Mouse (Mus musculus): ENCODE measurements around the gene Ehd2. TPM values are rescaled to one million over a fixed set of nuclear protein-coding genes. Genes with fewer than 3 reads are reported as not detected.

Gene Ehd2
- total RNA-seq, 2 experiments from 2014 or later, result 7.0 to 9.3 TPM

DNA sequence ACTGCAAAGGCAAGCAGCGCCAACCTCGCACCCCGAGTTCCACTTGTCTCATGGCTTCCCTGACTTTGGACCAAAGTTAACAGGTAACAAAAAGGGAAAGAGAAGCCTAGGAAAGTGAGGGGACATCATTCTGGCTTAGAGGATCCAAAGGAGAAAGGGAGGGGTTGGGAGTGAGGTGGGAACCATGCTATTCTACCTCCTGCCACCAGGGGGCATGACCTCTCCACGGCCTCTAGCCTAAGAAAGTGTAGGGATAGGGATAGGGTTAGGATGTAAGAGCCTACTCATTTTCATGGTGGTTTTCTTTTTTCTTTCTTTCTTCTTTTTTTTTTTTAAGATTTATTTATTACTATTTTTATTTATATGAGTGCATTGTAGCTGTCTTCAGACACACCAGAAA is 8.5 kb upstream of the Ehd2 start:
- DNase-seq (ENCODE audit: low spot score in 2 of 2), result no peak

DNA sequence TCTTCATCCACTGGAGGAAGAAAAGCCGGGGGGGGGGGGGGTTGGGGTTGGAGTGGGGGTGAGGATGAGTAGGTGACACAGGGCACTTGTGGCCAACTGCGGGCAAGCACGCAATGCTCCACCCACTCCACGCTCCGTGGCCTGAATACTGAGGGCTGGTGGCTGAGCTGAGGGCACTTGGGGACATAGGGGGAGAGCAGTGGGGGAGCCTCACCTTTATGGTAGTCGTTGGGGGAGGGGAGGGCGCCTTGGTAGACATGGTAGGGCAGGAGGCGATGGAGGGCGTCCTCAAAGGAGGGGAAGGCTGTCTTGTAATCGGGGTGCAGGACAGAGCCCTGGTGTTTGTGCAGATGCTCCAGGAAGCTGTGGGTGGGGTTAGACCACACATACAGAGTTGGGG is 8.1 kb upstream of the Ehd2 start:
- DNase-seq (ENCODE audit: low spot score in 2 of 2), result no peak

DNA sequence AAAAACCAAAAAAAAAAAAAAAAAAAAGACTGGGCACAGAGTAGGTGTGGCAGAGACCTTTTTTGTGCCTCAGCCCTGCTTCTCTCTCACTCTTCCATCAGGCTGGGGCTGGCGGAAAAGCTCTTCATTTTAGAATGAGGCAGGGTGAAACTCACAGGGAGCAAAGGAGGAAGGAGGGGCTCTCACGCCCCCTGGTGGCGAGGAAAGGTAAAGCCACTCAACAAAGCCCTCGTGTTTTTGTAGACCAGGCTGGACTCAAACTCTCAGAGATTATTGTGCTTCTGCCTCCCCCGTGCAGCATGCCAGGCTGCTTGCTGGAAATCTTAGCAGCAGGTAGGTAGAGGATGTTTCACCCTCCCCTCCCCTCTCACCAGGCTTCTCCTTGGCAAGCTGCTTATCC is 7.3 kb upstream of the Ehd2 start:
- DNase-seq (ENCODE audit: low spot score in 2 of 2), result peak; percentile 50 to 63

DNA sequence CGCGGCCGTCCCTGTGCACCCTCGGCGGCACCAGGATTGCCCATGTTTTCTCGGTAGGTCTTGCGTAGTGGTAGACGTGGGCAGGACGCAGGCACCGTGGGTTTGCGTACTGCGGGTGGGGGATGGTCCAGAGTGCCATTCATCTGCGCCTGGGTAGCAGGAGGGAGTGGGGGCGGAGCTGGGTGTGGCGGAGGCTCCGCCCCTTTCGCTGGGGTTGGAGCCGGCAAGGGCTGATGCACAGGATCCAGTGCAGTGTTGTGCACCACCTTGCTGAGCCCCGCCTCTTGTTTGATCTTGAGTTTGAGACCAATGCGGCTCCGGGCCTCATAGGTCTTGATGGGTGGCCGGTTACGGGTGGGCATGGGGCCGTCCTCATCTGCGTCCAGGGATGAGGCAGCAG is 4.9 kb upstream of the Ehd2 start:
- DNase-seq (ENCODE audit: low spot score in 2 of 2), result no peak

DNA sequence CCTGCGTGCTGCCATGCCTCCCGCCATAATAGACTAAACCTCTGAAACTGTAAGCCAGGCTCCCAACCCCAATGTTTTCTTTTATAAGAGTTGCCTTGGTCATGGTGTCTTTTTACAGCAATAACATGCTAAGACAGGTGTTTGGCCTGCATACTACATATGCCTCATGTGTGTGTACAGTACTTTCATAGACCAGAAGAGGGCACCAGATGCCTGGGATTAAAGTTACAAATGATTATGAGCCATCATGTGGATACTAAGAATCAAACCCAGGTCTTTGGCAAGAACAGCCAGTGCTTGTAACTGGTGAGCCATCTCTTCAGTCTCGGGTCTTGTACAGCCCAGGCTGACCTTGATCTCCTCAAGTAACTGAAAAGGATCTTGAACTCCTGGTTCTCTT is 2.3 kb upstream of the Ehd2 start:
- DNase-seq (ENCODE audit: low spot score in 2 of 2), result no peak

DNA sequence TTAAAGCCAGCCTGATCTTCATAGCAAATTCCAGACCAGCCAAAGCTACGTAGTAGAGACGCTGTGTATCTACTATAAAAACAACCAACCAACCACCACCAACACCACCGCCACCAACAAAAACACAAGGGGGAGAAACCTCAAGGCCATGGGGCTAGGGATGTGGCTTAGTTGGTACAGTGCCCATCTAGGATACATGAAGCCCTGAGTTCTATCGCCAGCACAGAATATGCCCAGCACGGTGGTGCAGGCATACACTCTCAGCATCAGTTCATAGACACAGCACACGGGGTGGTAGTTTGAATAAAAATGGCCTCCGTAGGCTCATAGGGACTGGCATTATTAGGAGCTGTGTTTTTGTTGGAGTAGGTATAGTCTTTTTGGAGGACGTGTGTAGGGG is 955 bp upstream of the Ehd2 start:
- DNase-seq (ENCODE audit: low spot score in 2 of 2), result no peak

DNA sequence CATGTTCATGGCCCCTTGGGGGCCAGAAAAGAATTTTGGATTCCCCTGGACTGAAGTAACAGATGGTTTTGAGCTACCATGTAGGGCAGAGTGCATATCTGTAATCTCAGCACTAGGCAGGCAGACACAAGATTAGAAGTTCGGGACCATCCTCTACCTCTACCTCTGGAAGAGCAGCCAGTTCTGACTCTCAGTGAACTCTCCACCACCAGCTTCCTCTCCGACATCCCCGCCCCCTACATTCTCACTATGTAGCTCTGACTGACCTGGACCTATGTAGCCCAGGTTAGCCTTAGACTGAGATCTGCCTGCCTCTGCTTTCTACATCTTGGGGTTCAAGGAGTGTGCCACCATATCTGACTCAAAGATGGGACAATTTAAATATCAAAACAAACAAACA is 878 bp downstream of the Ehd2 start:
- DNase-seq (ENCODE audit: low spot score in 2 of 2), result no peak

DNA sequence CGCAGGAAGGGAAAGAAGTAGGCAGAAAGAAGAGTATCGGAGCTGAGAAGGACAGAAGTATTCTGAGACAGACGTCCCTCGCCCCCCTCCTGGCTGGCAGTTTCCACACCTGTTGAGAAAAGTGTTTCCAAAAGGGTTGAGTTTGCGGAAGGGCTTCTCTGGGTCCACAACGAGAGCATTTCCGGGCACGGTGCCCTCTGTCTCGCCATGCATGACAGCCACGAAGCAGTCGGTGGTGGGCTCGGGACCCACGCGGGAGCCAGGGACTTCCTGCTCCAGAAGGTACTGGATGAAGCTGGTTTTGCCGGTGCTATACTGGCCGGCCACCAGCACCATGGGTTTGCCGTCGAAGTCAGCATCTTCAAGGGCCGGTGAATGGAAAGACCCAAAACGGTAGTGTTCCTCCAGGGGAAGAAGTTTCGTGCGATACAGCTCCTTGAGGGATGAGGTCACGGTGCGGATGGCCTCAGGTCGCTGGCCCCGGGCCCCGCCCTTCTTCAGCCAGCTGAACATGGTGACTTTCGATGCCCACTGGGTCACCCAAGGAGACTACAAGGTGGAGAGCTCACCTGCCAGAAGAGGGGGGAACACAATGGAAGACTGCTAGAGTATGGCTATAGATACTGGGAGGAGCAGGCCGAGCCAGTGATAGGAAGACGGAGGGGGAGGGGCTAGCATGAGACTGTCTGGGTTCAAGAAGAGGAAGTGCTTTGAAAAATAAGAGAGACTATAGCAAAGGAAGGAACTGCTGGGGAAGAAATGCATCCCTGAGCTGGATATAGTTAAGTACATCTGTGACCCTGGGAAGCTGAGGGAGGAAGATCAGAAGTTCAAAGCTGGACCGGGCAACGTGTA is 3.3 kb downstream of the Ehd2 start:
- DNase-seq (ENCODE audit: low spot score in 2 of 2), result no peak

DNA sequence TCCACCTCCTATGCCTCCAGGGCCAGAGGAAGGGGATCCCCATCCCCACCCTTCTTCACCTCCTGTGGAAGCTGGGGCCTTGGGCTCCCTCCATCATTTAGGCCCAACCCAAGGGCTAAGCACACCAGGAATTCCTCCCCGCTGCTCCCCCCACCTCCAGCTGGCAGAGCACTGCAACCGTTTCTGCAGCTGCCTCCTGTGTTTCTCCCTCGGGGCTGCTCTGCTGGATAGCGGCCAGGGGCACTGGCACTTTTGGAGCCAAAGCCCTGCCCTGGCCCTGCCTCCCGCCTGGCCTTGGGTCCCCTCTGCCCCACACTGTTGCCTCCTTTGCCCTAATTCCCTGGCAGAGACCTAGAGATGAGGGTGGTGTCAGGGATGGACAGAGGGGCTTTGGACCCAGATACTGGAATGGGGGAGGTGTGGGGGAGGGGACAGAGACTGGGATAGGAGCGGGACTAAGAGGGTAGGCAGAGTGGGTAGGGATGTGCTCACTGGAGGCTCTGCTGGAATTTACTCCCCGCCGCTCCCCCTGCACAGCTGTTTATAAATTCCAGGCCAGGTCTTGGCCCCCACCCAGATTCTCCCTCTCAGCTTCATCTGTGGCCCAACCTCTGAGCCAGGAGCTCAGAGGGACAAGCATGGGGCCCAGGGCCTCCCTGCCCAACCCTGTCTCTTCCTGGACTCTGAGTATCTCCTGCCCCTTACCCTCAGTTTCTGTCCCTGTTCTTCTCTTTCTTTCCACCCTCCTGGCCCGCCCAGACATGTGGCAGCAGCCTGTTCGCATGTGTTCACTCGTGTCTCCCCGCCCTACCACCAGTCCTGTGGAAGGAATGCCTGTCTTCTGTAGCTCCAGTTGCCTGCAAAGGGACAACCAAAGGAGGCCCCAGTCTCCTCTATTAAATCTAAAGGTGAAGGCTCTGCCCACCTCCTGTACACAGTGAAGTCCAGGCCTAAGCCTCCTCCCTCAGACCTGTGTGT is 4.8 kb downstream of the Ehd2 start:
- peak; percentile 56 to 65 for DNase-seq (ENCODE audit: low spot score in 2 of 2)

DNA sequence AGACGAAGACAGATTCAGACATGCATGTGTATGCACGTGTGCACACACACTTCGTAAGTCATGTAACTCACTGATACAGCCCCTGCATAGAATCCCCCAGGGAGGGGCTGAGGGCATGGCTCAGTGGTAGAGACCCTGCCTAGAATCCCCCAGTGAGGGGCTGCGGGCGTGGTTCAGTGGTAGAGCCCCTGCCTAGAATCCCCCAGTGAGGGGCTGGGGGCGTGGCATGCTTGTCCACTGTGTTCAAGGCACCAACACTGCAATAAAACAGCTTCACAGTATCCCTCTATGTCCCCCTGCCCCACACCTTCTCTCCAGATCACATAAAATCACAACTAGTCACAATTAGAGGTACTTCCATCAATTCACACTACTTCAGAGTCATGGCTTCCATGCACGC is 5.6 kb downstream of the Ehd2 start:
- no peak for DNase-seq (ENCODE audit: low spot score in 2 of 2)

DNA sequence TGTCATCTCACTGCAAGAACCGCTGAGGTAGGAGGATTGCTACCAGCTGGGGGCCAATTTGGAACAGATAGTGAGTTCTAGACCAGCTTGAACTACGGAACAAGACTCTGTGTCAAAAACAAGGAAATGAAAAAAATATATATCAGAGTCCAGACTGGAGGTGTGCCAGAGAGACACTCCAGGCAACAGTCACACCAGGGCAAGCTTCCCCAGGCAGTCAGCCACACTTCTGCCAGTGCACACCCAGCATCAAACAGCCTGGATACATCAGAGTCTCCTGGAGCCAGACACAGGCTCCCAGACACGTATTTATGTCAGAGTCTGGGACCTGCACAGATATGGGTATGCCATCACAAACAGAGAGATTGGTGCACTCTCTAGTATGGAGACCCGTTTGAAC is 6.1 kb downstream of the Ehd2 start:
- DNase-seq (ENCODE audit: low spot score in 2 of 2), result no peak

DNA sequence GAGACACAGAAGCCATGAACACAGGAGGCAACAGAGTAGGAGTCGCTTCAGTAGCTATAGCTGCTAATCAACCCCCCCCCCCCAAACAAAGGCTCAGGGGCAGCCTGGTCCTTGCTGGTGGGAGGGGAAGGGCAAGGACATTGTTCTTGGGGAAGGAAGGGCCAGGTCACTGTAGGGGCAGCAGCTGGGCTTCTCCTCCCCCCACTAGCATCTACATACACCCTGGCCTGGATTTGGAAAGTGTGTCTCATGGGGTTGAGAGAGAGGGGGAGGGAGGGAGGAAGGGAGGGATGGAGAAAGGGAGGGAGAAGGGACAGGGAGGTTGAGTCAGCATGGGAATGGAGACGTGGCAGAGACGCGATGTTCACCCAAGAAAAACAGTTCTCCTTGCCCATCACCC is 6.7 kb downstream of the Ehd2 start:
- DNase-seq (ENCODE audit: low spot score in 2 of 2), result no peak

DNA sequence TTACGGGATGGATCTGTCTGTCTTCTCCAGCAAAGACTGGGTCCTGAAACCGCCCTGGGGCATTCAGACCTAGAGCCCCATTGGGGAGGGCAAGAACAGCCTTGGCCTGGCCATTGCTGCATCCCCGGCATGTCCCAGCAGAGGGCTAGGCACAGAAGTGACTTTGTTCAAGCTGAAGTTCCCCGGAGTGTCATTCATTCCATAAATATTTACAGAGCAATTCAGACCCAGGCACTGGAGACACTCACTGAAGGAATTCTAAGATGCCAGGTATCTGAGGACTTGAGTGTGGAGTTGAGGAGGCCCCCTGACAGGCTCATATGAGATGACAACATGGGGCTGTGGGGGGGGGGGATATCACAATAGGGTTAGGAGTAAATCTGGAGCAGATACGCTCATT is 11.2 kb downstream of the Ehd2 start:
- no peak for DNase-seq (ENCODE audit: low spot score in 2 of 2)

DNA sequence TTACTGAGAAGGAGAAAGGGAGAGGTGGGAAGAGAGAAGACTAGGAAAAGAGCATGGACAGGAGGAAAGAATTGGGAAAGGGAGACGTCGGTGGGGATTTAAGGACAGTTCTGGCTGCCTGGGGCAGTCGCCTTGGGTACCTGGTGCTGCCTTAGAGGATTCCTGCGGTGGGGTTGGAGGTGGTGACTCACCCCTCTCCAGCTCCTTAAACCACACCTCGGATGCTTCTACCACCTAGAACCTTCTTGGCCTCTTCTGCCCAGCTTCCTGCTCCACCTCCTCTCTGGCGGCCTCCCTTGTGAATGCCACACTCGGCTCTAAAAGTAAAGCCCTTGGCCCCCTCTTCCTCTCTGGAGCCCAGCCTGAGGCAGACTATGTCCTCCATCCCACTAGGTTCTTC is 11.9 kb downstream of the Ehd2 start:
- no peak for DNase-seq (ENCODE audit: low spot score in 2 of 2)

DNA sequence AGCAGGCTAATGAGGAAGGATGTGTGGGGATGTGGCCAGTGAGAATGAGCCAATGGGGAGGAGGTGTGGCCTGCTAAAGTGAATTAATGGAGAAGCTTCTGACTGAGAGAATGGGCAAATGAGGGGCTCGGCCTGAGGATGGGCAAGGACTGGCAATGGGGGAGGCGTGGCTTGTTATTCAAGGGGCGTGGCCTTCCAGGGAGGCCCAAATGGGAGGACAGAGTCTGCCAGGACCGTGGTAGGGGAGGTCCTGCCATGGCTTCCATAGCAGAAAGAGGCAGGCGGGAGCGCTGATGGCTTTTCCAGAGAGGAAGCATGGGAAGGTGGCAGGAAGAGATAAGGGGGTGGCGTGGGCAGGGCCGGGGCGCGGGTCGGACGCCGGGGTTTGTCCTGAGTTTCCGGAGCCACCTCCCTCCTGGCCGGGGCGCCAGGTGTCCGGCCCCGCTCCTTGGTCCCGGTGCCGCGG is 12.4 kb downstream of the Ehd2 start:
- DNase-seq (ENCODE audit: low spot score in 2 of 2), result no peak

DNA sequence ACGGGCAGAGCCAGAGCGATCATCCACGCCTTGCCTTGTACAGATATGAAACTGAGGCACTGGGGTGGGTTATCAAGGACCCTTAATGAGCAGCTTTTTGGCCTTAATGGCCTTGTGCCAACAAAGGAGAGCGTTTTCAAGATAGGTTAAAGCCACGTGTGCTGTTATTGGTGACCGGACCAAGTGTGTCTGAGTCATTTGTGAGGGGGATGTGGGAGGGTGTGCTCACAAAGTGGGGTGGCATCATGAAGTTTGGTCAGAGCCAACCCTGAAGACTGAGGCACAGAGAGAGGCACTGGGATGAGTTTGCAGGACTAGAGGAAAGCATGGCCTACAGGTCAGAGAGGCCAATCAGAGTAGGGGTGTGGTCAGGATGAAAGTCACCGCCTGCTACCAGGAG is 12.9 kb downstream of the Ehd2 start:
- DNase-seq (ENCODE audit: low spot score in 2 of 2), result no peak

DNA sequence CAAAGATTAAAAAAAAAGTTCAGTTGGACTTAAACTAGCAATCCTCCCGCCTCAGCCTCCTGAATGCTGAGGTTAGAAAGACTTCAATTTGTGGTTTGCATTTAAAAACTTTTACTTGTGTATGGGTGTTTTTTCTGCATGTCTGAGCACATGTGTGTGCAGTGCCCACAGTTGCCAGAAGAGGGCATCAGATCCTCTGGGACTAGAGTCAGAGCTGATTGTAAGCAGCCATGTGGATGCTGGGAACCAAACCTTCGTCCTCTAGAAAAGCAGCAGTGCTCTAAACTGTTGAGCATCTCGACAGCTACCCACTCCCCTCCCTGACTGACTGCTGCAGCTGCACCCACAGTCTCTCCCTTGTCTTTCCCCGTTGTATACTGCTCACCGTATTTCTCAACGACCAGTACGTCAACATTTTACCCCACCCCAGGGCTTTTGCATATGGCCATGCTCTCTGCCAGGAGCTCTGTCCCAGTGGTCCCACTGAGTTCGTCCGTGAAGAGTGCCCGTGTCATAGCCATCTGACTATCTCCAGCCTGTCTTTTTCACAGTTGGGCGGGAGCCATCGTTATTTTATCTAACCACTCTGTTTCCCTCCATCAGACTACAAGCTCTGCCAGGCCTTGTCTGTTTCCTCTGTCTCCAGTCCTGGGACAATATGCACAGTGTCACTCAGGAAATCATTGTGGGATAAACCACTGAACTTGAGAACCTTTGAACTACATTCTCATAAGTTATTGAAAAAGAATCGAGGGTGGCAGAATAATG is 13.9 kb downstream of the Ehd2 start:
- DNase-seq (ENCODE audit: low spot score in 2 of 2), result no peak

DNA sequence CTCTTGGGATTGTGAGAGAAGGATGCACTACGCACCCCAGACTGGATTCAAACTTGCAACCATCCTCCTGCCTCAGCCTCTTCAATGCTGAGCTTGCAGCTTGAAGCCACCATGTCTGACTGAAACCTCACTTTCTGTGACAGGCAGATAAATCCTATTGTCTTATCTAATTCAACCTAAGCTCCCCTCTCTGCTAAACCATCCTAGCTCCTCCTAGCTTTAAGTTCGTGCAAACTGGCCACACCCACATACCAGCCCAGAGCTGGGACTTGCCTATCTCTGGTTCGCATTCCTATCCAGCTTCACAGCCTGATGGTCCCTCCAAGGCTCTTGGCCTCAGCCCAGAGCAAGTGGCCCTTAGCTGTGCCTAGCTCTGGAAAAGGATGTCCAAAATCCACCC is 15.0 kb downstream of the Ehd2 start:
- DNase-seq (ENCODE audit: low spot score in 2 of 2), result no peak

DNA sequence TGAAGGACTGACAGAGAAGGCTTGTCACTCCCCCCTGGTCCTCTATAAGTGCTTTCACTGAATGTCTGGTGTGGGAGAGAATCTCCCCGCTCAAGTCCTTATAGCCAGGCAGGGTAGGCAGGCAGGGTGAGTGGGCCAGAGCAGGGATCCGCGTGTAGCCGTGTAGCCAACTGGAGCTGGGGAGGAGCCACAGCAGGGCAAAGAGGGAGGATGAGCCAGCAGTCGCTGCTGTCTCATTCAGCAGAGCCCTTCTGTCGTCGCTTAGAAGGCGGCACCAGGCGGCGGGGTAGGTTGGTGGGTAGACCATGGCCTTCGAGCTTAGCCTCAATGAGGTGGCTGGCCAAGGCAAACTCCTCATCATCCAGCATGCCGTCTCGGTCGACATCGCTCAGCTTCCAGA is 17.4 kb downstream of the Ehd2 start:
- DNase-seq (ENCODE audit: low spot score in 2 of 2), result no peak

DNA sequence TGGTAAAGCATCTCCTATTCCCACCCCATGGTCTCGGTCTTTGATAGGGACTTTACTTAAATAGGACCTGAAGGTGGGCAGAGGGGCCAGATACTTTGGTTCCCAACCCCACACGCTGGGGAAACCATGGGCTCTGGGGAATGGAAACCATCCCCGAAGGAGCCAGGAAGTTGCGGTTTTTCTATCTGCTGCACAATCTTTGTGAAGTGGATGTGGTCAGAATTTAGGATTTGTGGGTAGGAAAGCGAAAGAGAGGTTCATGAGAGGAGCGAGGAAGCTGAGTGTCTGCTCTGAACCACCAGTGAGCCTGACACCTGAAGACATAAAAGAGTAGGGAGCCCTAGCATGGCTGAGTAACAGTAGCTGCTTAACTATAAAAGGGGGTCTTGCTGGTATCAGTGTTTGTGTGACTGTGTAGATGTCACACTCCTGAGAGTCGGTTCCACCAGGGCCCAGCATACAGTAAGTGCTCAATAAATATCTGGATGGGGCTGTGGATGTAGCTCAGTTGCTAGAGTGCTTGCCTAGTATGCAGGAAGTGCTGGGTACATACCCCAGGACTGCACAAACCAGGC is 18.1 kb downstream of the Ehd2 start:
- no peak for DNase-seq (ENCODE audit: low spot score in 2 of 2)

DNA sequence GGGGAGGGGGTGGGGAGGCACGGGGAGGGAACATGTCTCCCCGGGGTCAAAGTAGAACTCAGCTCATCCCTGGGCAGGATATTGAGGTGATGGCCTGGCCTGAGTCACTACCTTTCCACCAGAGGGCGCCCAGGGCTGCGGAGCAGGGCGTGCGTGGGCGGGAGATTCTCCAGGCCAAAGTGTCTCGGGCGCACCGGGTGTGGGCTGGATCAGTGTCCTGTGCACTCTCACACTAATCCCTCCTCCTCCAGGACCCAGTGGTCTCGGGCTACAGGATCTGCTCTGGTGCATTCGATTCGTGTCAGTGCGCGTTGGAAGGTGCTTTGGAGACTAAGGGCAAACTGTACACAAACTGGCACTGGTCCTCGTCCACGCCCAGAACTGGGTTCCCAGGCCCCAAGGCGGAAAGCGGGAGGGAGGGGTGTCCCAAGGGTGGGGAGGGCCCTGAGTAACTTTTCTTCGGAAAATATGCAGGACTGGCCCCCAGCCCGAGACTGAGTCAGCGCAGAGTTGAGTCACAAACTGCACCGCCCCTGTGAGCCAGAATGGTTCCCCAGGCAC is 18.9 kb downstream of the Ehd2 start:
- peak; percentile 44 to 47 for DNase-seq (ENCODE audit: low spot score in 2 of 2)
